Mouse (Mus musculus): ENCODE data around the gene Mrps35.

Mrps35 gene

DNA sequence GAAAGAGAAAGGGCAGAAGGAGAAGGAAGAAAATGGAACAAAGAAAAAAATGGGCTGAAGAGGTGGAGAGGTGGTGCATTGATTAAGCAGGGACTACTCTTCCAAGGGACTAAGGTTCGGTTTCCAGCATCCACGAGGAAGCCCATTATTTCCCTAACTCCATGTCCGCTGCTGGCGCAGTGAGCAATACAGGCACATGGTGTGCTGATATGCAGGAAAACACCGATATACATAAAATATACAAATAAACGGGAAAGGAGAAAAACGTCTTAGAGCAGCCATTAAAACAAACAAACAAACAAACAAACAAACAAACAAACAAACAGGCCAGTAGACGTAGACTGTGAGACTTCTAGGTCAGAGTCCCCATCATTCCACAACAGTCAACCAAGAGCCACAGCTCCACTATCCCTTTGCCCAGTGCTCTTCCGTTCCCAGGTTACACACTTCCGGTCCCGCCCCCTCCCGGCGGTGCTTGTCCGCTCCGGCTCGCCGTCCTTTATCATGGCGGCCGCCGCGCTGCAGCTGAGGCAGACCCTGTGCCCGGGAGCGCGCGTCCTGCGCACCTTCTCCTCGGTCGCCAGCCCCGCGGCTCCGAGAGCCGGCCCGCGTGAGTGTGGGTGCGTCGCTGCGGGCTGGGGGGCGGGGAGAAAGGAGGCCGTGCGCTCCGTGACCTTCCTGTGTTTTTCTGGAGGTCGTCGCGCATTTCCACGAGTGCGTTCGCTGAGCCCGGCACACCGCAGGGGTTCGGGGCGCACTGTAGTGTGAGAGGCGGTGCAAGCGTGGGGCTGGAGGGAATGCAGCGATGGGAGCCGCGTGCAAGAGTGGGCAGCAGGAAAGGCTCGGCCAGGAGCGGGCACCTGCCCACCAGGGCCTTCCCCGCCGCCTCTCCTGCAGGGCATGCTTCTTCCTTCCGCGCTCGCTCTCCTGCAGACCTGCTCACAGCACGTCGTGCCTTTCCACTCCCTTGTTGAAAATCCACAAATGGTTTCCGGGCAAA is at the start of gene Mrps35:
Gene Mrps35 (plus strand): TSS at position 474 of the 1,000 bp plus-strand sequence.
- DNase-seq (ENCODE audit: low read depth), result peak; percentile 86

DNA sequence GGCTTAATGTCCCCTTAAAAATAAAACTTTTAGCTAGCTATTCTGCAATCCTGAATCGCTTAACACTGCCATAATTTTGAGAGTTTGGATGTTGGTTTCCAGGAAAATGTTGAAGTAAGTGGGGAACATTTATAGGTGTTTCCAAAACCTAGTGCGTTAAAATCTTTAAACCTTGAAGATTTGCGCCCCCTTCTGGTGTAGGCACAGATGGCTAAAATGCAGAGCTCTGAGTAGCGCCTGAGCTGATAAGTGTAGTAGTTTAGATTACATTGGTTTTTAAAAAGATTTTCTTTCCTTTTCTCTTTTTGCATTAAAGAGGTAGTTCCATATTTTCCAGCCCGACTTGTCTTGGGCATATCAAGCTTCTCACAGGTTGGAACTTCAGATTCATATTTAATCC is 48.3 kb upstream of the Mrps35 start:
- peak; percentile 54 for DNase-seq (ENCODE audit: low read depth)

DNA sequence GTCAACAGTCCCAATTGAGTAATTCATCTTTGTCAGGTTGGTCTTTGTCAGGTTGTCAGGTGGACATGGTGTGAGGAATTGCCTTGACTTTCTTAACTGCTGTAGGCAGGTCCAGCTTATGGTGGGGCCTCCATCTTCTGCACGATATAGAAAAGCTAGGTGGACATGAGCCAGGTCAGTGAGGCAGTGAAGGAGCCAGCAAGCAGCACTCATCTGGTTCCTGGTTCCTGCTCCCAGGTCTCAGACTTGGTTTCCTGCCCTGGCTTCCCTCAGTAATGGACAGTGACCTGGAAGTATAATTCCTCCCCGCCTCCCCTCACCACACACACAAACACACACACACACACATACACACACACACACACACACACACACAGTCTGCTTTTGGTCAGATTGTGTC is 47.2 kb upstream of the Mrps35 start:
- DNase-seq (ENCODE audit: low read depth), result no peak

DNA sequence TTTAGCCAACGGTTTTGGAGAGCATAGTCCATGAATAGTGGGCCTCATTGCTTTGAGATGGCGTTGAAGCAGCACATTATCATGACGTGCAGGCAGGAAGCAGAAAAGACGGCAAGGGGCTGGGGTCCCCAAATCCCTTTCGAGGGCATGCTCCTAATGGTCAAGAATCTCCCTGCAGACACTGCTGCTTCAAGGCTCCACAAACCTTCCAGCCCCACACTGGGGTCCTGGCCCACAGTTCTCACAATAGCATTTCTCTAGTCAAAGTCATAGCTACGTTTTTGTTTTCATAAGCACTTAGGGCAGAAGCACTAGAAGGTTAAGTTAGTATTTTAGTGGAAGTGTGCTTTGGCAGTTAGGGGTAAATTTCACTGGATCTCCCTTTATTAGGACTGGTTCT is 46.7 kb upstream of the Mrps35 start:
- no peak for DNase-seq (ENCODE audit: low read depth)

DNA sequence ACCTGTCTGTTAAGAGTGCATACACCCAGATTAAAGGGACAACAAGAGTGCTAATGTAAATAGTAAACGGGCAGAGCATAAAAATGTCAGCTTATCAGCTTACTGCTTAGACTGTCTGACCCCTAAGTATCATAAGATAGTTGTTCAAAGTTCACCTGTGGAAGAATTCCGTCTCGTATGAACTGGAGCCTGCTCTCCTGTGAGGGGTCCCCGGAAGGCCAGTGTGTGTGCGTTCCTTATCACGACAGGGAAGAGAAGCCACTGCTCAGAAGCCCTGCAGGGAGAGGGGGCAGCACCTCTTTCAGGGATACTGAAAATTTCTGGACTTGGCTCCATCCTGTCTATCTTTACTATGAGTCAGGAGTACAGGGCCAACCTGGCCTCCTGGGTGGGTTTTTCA is 45.6 kb upstream of the Mrps35 start:
- no peak for DNase-seq (ENCODE audit: low read depth)

DNA sequence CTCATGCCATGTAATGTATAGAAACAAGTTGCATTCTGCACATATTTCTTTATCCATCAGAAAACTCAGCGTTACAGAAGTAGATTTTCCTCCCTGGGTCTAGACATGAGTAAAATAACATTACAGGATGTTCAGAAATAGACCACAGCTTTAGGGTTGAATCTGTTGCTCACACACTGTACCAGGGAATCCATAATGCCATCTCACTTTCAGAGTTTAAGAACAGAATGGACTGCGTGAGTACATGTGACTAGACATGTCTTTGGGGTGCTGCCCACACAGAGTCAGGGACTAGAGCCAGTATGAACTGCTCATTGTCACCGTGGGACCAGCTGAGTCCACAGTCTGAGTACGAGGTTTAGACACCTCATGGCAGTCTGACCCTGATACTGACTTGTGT is 43.9 kb upstream of the Mrps35 start:
- no peak for DNase-seq (ENCODE audit: low read depth)

DNA sequence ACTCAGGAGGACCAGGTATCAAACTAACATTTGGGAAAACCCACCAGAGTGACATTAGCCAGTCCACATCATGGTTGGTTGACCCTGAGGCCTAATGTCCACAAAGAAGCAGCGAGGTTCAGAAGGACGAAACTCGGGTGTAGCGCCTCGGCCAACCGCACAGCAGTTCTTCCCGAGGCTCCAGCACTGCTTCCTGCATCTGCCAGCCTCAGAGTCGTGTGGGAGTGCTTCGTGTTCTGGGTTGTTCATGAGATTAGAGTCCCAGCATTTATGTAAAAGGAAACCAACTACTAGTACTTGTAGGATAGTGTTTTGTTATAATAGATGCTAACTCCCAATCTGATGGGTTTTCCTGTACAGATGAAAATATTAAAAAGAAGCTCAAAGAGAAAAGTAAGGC is 43.3 kb upstream of the Mrps35 start:
- DNase-seq (ENCODE audit: low read depth), result no peak

DNA sequence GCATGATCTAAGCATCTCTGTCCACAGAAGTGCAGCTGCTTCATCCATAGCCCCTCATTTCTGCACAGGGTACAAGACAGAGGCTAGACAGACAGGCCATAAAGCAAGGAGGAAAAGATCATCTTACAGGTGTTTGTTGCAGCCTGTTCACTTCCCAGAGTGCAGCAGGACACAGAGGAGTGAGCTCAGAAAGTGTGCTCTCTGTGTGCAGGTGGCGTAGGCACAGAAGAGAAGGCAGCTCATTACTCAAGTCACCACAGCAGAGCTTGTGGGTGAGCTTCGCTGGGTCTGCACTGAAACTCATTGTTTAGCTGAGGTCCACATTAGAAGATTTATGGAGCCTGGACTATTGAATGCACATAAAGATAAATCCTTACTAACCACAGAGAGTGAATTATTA is 42.8 kb upstream of the Mrps35 start:
- DNase-seq (ENCODE audit: low read depth), result no peak

DNA sequence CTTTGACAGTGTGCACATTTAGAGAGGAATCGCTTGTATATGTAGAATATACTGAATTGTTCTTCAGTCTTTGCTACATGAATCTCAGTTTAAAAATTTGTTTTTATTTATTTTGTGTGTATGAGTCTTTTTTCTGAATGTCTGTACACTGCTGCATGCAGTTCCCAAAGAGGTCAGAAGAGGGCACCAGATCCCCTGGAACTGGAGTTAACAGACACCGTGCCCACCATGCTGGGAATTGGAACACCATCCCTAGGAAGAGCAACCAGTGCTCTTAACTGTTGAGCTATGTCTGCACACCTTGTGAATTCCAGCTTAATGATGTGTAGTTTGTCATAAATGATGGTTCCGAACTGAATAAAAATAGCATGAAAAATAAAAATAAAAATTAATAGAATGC is 34.4 kb upstream of the Mrps35 start:
- DNase-seq (ENCODE audit: low read depth), result peak; percentile 64

DNA sequence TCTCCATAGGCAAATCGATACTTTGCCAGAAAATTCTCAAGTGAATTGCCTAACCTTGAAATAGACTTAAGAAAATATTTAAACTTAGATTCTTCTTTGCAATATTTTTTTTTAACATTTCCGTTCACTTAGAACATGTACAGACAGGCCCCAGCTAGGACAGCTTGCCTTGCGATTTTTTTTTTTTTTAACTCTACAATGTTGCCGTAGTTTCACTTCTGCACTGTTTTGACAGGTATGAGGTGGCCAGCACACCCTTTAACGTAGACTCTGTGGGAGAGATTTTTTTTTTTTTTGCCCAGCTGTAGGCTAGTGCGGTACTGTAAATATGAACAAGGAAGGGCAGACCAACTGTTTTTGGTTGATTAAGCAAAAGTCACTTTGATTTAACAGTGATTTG is 32.2 kb upstream of the Mrps35 start:
- DNase-seq (ENCODE audit: low read depth), result no peak

DNA sequence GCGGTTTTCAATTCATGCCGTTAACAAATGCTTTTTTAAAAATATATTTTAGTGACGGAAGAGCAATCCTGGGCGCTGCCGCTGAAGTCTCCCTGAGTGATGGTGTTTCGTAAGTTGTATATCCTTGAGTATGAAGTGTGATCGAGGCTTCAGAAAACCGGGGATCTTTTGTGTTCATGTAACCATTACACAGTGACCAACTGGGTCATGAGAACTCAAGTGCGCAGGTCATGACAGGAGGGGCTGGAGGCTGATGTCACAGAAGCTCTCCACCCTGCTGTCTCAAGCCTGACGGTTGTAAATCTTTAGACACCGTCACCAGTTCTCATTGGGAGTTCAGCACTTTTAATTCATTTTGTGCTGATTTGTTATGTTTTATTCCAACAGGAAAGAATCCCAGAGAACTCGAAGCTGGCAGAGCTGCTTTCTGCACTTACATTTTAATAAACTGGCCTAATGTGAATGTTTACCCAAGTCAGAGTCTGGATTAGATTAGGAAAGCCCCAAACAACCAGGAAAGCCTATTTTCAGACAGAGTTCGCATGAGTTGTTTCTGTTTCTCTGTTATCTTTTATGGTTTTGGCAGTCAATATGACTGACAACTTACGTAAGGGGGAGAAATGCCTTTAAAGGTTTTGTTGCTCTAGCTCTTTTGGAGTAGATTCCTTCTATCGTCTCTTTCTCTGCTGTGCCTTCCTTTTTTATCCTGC is 31.6 kb upstream of the Mrps35 start:
- no peak for DNase-seq (ENCODE audit: low read depth)

DNA sequence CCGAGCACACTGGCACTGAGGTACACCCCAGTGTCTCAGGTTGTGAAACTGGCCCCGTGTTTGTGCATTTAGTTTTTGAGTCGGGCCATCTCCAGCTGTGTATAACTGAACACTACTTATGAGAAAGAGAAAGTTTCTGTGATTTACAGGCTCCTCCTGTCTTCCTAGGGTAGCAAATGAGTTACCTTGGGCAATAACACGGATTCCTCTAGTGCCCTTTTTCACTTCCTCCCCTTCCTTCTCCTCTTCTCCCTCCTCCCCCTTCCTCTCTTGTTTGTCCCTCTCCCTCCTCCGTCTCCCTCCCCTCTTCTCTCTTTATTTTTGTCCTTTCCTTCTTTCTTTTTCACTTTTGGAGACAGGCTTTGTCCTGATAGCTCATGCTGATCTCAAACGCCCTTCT is 31.0 kb upstream of the Mrps35 start:
- no peak for DNase-seq (ENCODE audit: low read depth)

DNA sequence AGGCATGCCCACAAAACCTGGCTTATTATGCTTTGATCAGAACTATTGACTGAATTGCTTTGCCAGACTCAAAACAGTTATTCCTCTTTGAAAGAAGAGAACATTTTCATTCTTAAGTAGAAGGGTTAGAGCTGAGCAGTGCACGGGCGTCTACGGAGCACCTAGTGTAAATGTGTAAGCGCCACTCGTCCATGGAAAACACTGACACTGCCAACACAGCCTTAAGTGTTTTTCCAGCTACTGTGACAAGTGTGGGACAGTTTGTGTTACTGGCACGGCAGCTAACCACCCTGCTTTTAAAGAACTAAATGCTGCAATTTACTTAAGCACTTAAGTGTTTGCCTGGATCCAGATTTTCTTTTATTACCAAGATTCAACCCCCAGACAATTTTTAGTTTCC is 30.6 kb upstream of the Mrps35 start:
- no peak for DNase-seq (ENCODE audit: low read depth)

DNA sequence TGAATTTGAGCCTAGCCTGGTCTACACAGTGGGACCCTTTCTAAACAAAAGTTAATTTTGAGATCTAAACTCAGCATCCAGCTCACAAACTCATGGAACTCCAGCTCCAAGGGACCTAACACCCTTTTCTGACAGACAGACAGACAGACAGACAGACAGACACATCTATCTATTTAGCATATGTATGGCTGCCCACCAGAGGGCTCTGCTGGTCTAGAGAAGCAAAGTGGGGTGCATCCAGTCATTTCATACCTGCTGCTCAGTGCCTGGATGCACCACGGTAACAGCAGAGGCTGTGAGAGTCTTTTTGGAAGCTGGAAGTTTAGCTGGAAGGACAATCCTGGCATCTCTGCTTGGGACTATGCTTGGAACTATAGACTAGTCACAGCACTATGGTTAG is 29.0 kb upstream of the Mrps35 start:
- DNase-seq (ENCODE audit: low read depth), result peak; percentile 9

DNA sequence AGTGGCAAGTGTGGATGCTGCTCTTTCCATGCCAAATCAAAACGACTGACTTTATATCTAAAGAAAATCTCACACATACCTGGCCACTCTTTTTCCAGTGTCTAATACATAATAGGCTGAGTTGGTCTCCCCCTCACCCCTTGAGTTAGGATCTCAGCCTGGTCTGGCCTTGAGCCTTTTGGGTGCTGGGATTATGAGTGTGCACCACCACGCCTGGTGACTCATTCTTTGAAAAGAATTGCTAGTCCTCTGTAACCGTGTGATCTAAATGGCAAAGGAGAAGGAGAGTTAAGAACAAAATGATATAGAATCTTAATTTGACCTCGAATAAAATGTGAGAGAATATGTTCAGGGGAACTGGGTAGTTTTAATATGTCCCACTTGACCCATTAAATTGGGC is 24.7 kb upstream of the Mrps35 start:
- DNase-seq (ENCODE audit: low read depth), result no peak

DNA sequence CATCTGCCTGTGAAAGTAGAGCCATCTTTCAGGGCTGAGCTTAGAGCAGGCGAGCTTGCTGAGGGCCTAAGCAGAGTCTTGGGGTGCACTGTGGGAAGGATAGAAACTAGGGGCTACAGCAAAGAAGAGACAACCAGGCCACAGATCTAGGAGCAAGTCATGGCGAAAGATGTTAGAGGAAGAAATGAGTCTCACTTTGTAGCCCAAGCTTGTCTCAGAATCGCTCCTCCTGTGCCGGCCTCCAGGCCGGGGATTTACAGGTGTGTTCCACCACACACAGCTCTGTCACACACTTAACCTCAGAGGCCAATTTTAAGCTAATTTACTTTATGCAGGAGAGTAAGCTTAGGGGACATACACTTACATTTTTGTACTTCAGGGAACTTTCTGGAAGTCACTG is 24.2 kb upstream of the Mrps35 start:
- DNase-seq (ENCODE audit: low read depth), result no peak

DNA sequence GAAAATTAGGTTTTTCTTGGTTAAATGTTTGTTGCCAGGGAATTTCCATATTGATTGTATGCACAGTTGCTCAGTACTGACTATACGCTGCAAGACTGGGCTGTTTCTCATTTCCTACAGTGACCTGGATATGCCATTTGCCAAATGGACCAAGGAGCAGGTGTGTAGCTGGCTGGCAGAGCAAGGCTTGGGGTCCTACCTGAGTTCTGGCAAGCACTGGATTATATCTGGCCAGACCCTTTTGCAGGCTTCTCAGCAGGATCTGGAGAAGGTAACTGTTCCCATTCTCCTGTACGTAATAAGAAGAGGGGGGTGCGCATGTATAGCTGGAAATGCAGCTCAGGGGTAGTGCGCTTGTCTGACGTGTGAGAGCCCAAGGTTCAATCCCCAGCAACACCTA is 21.4 kb upstream of the Mrps35 start:
- no peak for DNase-seq (ENCODE audit: low read depth)

DNA sequence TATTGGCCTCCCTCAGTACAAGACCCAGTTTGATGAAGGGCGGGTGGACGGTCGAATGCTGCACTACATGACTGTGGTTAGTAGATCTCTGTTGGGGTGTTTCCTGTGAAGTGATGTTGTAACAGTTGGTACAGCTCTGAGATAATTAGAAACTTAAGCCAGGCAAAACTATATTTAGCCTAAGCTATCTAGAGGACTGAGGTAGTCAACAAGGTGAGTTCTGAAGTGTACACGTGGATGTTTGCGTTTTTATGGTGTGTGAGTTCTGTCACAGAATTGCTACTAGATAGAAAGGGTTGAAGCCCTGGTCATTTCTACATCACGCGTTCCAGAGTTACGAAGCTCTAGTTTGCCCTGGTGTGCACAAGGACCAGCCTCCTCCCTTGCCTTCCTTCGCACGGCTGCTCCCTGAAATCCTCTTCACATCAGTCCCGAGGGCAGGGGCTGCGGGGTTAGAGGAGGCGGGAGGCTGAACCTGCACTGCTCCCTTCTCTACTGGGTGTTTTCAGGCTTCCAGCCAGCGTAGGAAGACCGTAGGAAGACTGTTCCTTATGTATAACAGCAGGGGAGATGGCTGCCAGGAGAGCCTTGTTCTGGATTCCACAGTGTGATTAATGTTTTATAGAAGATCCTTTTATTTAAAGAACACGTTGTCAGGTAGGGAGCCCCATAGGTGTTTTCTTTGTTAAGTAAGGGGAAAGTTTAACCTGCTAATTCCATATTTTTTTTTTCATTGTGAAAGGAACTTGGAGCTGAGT is 20.0 kb upstream of the Mrps35 start:
- DNase-seq (ENCODE audit: low read depth), result no peak

DNA sequence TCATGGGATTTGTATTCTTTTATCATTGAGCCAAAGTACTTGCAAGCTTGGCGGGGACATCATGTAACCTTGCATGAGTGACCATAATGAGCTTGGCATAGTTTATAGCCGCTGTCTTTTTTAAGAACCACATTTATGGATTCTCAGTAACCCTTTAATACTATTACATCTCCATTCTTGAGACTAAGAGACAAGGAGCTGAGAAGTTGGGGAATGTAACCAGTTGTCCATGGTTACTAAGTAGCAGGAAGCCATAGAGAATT is 19.5 kb upstream of the Mrps35 start:
- DNase-seq (ENCODE audit: low read depth), result no peak

DNA sequence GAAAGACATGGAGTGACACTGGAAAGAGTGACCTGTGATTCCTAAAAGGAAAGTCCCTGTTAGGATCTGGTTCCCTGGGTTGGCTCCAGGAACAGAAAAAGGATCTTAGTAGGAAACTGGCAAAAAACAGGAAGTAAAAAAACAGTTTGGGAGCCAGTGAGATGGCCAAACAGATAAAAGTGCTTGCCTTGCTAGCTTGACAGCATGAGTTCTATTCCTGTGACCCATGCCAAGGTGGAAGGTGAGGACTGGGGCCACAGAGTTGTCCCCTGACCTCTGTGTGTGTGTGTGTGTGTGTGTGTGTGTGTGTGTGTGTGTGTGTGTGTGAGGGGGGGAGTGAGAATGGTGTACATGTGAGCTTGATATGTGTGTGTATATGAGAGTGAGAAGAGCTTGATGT is 19.0 kb upstream of the Mrps35 start:
- DNase-seq (ENCODE audit: low read depth), result no peak

DNA sequence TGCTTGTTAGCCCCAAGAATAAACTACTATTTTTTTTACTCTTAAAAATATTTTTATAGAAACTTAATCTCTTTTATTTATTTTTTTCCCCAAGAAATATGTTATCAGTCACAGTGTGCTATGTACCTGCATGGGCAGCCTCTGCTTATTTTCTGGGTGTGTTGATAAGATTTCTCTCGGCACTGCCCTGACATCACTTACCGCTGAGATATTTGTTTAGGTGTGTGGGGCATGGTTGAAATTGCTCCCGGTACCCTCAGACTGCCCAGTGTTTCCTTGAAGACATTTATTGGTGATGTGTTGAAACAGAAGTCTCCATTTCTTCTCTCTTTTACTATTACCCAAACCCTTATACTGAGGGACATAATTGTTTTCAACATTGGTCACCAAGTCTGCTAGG is 17.8 kb upstream of the Mrps35 start:
- DNase-seq (ENCODE audit: low read depth), result no peak

DNA sequence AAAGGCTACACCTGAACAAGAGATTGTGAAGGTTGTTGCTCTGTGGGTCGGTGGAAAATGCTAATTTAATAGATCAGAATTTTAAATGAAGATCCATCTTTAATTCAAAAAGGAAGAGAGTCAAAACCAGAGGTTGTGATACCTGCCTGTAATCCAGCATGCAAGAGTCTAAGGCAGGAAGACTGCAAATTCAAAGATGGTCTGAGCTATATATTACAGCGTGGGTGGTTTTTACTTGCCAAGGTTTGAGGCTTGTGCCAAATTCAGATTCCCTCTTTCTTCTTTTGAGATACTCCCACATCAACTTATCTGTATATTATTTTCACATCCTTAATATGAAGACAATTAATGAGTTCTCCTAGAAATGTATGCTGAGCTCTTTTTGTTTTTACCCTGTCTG is 14.2 kb upstream of the Mrps35 start:
- DNase-seq (ENCODE audit: low read depth), result no peak

DNA sequence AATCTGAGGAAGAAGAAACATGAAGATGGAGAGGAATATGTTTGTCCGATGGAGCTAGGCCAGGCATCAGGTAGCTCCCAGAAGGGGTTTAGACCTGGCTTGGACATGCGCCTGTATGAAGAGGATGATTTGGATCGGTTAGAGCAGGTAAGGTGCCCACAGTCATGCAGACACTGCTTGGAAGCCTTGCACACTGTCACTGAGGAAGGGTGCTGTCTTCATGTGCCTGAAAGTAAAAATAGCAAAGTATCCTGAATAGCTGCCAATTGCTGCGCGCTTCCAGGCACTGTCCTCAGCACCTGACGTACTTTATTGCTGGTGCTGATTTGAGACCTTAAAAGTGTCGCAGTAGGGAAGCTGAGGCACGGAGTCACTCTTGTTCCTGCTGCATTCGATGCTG is 13.0 kb upstream of the Mrps35 start:
- DNase-seq (ENCODE audit: low read depth), result no peak
